Mouse (Mus musculus) fat pad, adult 2 months (tissue): Measurements from ENCODE around the gene Usp53.

Experiments used
- DNase-seq: peaks from one replicate; pipeline ENCODE4 v3.0.0-alpha.2; 2011; ENCODE audit warnings: low read depth, low spot score; ENCODE audit errors: extremely low read depth

Gene Usp53

DNA sequence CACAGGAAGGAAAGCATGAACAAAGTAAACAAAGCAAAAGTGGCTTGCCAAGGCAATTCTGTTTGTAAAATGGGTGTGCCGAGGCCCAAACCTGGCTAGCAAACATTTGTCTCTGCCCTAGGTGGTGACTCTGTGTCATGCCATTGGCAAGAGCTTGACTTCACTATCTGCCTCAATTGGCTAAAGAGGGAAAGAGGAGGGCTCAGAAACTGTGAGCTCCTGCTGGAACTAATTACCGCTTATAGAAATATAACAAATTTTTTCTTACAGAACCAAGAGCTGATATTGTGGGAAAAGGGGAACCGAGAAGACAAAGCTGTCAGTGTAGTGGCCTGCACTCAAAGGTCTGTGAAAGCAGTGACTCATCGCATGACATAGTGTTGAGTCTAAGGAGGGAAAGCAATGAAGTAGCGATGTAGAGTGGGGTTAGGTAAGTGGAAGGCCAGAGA, 95.9 kb downstream of the Usp53 start:
- no peak for DNase-seq

DNA sequence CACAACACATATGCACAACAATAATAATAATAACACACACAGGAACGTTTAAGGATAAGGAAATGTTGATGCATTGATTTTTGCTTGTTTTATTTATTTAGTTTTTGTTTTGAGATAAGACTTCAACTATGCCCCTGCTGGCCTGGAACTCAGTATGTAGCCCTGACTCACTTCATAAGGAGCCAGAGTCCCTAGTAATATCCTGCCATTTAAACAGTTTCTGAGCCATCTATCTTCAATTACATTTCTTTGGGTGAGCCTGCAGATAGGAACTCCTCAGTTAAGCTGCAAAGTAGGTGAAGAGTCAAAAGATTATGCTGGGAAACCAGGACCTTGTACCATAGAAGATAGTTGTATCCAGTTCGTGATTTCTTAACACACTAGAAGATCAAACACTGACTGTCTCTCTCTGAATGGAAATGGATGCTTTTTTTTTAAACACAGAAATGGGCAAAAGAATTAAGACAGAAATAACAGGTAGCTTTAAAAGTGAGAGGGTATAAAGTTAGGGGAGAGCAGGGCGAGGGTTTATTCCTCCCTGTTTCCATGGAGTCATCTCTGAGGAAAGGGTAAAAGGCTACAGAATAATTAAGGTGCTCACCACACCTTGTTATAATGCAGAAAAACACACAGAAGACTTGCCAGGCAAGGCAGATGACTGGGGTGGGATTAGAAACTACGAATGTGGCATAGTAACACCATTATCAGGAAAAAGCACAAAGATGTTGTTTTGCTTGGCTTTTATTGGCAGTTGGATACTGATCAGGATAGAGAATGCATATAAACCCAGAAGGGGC, 96.6 kb downstream of the Usp53 start:
- DNase-seq = no peak
